Comparison of ENCODE assay signal across 8 mouse cellular contexts in the genomic region with DNA sequence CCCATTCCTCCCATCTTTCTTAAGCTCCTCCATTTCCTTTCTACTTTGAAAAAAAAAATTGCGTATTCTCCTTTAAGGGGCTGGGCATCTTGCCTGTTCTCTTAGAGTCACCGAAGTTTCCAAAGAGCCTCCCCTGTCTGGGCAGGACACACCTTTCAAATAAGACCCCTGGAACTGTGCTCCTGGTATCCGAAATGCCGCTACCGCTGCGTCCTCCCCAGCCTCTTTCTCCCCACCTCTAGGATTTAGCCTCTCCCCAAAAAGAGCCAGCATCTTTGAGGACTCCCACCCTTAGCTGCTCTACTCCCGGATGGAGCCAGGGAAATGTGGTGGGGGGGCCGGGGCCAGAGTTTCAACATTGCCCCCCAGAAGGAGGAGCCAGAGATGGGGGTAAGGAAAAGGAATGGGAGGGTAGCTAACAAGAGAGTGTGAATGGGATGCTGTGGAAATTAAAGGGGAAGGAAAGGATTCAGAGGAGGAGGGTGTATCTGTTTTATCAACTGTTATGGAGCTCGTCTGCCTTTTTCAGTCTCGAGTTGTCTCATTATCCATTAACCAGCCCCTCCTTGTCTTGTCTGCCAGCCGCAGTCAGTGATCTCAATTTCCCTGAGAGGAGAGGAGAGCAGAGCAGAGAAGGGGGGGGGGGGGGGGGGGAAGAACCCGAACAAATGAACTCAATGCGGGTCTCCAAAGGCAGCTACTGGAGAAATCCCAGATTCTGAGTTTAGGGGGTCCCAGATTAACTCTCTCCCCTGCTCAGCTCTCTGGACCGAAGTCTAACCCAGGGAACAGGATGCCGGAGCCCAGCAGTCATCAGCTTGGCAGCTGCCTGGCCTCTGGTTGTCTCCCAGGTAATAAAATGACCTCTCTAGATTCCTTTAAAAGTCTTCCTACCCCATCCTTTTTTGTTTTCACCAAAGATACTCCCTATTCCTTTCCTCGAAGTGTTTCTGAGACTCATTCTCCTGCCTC. TPM values are rescaled to one million over a fixed set of nuclear protein-coding genes. Genes with fewer than 3 reads are reported as not detected.
DNase-seq lines count a peak whose midpoint lies in the region; ATAC-seq lines count a peak whose summit lies in the region.

A gene (plus strand): TSS at position 136 of the 972 bp plus-strand sequence.

- DNase-seq in urinary bladder, adult 2 months (ENCODE audit: low spot score) = no peak
- DNase-seq in urinary bladder, postnatal 36 days (ENCODE audit: low spot score in 2 of 2) = no peak
- DNase-seq in embryo, embryonic 10.5 days (ENCODE audit: low spot score) = peak; percentile 50
- peak; percentile 67 to 71 for DNase-seq in kidney, postnatal 25 days
- DNase-seq in gastrocnemius, adult 8-10 months (ENCODE audit: low spot score in 2 of 2) = no peak
- DNase-seq in layer of hippocampus, adult 18-20 months (ENCODE audit: low spot score in 2 of 2) = no peak

- H3K27me3 ChIP-seq in heart, embryonic 16.5 days (ENCODE audit: control insufficient read depth, insufficient read depth, low read length) = no peaks in the 10 kb centered on the region; the same call in 1 of the 2 replicates
- H3K27me3 ChIP-seq in midbrain, embryonic 16.5 days (ENCODE audit: control insufficient read depth, insufficient read depth, low read depth, low read length) = no peaks in the 10 kb centered on the region

- 0 out of 2 replicates have a peak, but pooled peaks cover 3% of the 10 kb centered on the region for H3K36me3 ChIP-seq in heart, embryonic 16.5 days (ENCODE audit: control insufficient read depth, insufficient read depth)
- no peaks in the 10 kb centered on the region for H3K36me3 ChIP-seq in midbrain, embryonic 16.5 days (ENCODE audit: control insufficient read depth, insufficient read depth, low read length)

- no peaks in the 10 kb centered on the region for H3K9me3 ChIP-seq in heart, embryonic 16.5 days (replicated peaks; ENCODE audit: control insufficient read depth, low read length)
- H3K9me3 ChIP-seq in midbrain, embryonic 16.5 days (replicated peaks; ENCODE audit: control insufficient read depth, low read length, poor library complexity, severe bottlenecking) = no peaks in the 10 kb centered on the region

- ATAC-seq in heart, embryonic 16.5 days (replicated peaks; ENCODE audit: extremely low read depth, insufficient read depth, low FRiP score) = no peak
- ATAC-seq in midbrain, embryonic 16.5 days = peak; percentile 40; the same call in 1 of the 2 replicates

- peaks cover 20% of the 10 kb centered on the region for H3K4me1 ChIP-seq in heart, embryonic 16.5 days (ENCODE audit: control insufficient read depth, insufficient read depth, low read length)
- H3K4me1 ChIP-seq in midbrain, embryonic 16.5 days (ENCODE audit: control insufficient read depth, insufficient read depth, low read length) = peaks cover 16% of the 10 kb centered on the region

- H3K27ac ChIP-seq in heart, embryonic 16.5 days (ENCODE audit: low read length) = peak within 1 kb of the TSS; percentile 72
- H3K27ac ChIP-seq in midbrain, embryonic 16.5 days (ENCODE audit: low read length) = peak within 1 kb of the TSS; percentile 72

- 8% methylated on average over 16 of the region's 16 CpGs for WGBS in heart, embryonic 16.5 days
- 9% methylated on average over 14 of the region's 16 CpGs for WGBS in midbrain, embryonic 16.5 days

- peak within 1 kb of the TSS; percentile 69 for H3K9ac ChIP-seq in heart, embryonic 16.5 days (ENCODE audit: low read length)
- peak within 1 kb of the TSS; percentile 66 for H3K9ac ChIP-seq in midbrain, embryonic 16.5 days (ENCODE audit: low read depth, low read length)

- peak within 1 kb of the TSS; percentile 93 for H3K4me2 ChIP-seq in heart, embryonic 16.5 days (ENCODE audit: low read depth, low read length)
- H3K4me2 ChIP-seq in midbrain, embryonic 16.5 days (ENCODE audit: low read length) = peak within 1 kb of the TSS; percentile 89

- peak within 1 kb of the TSS; percentile 57 for H3K4me3 ChIP-seq in heart, embryonic 16.5 days (ENCODE audit: low read length)
- H3K4me3 ChIP-seq in midbrain, embryonic 16.5 days (ENCODE audit: low read depth, low read length) = peak within 1 kb of the TSS; percentile 41

RNA-seq across cellular contexts. Expression of the gene that starts here (rescaled TPM):
- polyA plus RNA-seq in urinary bladder, adult 2 months (2012; rRNA removed) = 33.7 and 35.7 TPM in 2 replicates
- 8.7 and 9.4 TPM in 2 replicates for polyA plus RNA-seq in heart, embryonic 16.5 days (2015; fragmentation: Nextera tagmentation; extraction: Ambion mirVana)
- polyA plus RNA-seq in midbrain, embryonic 16.5 days (2015; fragmentation: Nextera tagmentation; extraction: Ambion mirVana) = 7.8 and 15.1 TPM in 2 replicates
- 1 to 10 TPM in 3 of 4 experiments, under 1 TPM in 1; 0.68 to 2.1 (median 1.3) TPM for total RNA-seq in gastrocnemius, adult 8-10 months (2022)
- 1 to 10 TPM; 4.0 to 6.8 TPM for total RNA-seq in layer of hippocampus, adult 18-20 months (2021)

Comparison
In these comparisons a context has a peak if more than half of its experiments do, and no peak if none do; other contexts are left out.
1. DNase-seq: peak in embryo, embryonic 10.5 days (single experiment) and kidney, postnatal 25 days (2 of 2); none in urinary bladder, adult 2 months (single experiment), urinary bladder, postnatal 36 days (0 of 2), gastrocnemius, adult 8-10 months (0 of 2) and layer of hippocampus, adult 18-20 months (0 of 2).